Mouse (Mus musculus) forebrain, embryonic 10.5 days (tissue): ENCODE measurements around the gene Fnbp4. TPM values are rescaled to one million over a fixed set of nuclear protein-coding genes. Genes with fewer than 3 reads are reported as not detected.
"Not testable (repeated sequence)": the region's sequence is repeated elsewhere in the genome, so short reads cannot be mapped to it uniquely, and the experiment has no call there.

ENCODE experiments used
- DNase-seq: peaks from one replicate; pipeline ENCODE4 v3.0.0-alpha.2; 2017; ENCODE audit warnings: low spot score; ENCODE audit errors: extremely low spot score
- H3K27ac ChIP-seq: fragments of 300-500 bp; sonication (generic); 2 replicates; pipeline ENCODE4 v1.5.1; 2016; ENCODE audit warnings: mild to moderate bottlenecking
- H3K27me3 ChIP-seq: fragments of 300-500 bp; sonication (generic); 2 replicates; pipeline ENCODE4 v1.6.1; 2016; ENCODE audit warnings: mild to moderate bottlenecking; ENCODE audit not compliant: poor library complexity, severe bottlenecking
- H3K36me3 ChIP-seq: fragments of 300-500 bp; sonication (generic); replicated peaks from 2 replicates; pipeline ENCODE4 v1.6.1; 2016; ENCODE audit warnings: mild to moderate bottlenecking, moderate library complexity
- H3K4me1 ChIP-seq: fragments of 300-500 bp; sonication (generic); 2 replicates; pipeline ENCODE4 v1.6.1; 2016
- H3K4me3 ChIP-seq: fragments of 300-500 bp; sonication (generic); 2 replicates; pipeline ENCODE4 v1.5.1; 2016; ENCODE audit warnings: mild to moderate bottlenecking, moderate library complexity
- H3K9me3 ChIP-seq: fragments of 300-500 bp; sonication (generic); 2 replicates; pipeline ENCODE4 v1.6.1; 2016; ENCODE audit warnings: mild to moderate bottlenecking, moderate library complexity
- WGBS: fragments of 180-500 bp; shearing (Covaris S2); methylation state at CpG from one replicate; pipeline ENCODE4 v1.1.7; 2016; 5-methylcytosine and 5-hydroxymethylcytosine counted together
- polyA plus RNA-seq: library from polyadenylated mRNA; unstranded; fragments of >200 nt; fragmentation: Nextera tagmentation; extraction: Ambion mirVana; gene quantifications from 2 replicates; pipeline ENCODE4 v1.2.1, GENCODE M21; 2016

Gene Fnbp4
- polyA plus RNA-seq, 1 experiment from 2014 or later: 118 TPM

DNA sequence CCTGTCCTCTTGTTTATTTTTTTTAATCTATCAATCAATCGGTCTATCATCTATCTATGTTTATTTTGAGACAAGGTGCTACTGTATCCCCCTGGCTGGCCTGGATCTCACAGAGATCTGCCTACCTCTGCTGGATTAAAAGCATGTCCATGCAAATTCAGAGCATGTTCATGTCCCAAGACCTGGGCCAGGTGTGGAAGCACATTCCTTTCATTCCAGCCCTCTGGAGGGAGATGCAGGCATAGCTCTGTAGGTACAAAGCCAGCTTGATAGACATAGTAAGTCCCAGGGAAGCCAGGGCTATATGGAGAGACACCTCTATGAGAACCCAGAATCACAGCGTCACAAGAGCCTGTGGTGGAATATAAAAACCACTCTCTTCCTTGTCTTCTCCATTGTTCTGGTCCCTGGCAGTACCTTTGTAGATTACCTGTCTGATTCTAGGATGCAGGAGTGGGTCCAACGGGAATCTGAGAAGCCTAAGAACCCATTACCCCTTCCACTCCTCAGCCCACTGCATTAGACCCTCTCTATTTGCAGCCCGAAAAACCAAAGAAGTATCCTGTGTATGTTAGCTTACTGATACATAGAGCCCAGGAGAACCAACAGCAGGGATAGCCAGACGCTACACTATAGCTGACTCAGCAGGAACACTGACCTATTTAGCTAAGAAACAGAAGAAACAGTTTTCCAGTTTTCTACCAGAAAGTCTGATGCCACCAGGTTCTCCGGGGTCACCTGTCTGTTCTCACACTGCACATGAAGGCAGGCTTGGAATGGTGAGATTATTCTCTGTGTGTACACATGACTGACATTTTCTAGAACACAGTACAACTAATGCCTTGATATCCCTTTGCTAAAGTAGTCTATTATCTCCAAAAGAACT, 63.3 kb downstream of the Fnbp4 start:
- Histone ChIP-seq H3K4me1 (no peaks in the 10 kb centered on the region), H3K27me3 (no peaks in the 10 kb centered on the region), H3K4me3 (no peak overlapping the region), H3K36me3 (no peaks in the 10 kb centered on the region), H3K27ac (no peak overlapping the region), H3K9me3 (no peaks in the 10 kb centered on the region)
- DNase-seq: no peak
- WGBS: 81% methylated on average over 6 of the region's 6 CpGs

DNA sequence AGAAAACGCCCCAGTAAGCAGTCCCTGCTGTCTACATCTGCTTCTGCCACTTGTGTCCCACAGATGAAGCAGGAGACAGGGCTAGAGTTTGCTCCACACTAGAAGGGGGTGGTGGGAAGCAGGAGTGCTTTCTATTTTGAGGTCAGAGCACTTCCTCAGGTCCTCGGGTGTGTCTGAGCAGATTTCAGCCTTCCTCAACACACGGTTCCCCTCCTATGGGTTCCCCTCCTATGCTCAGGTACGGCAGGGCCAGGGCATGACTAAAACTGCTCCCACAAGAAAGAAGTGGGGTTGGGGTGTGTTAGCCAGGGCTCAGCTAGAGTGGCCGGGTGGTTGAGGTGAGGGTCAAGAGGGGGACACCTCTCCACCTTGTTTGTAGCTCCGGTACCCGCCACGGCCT, 65.6 kb downstream of the Fnbp4 start:
- 87% methylated on average over 8 of the region's 8 CpGs for WGBS
- H3K4me1 ChIP-seq: no peaks in the 10 kb centered on the region
- H3K9me3 ChIP-seq: no peaks in the 10 kb centered on the region
- no peak overlapping the region for H3K4me3 ChIP-seq
- H3K36me3 ChIP-seq: no peaks in the 10 kb centered on the region
- H3K27me3 ChIP-seq: no peaks in the 10 kb centered on the region
- DNase-seq: no peak
- no peak overlapping the region for H3K27ac ChIP-seq

DNA sequence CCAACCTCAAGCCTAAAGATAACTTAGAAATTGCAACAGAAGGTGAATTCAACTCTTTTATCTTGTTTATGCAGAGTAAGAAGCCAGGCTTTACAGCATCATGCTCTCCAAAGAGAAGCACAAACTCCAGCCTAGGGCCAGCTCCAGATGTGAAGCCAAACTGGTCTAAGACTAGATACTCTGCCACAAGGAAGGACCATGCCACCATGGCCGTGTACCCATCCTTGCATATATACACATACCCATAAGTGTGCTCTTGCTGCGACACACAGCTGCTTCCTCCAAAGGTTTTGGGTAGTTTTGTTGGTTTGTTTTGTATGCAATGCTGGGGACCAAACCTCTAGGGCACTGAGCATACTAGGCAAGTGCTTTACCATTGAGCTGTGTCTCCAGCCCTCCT, 70.1 kb downstream of the Fnbp4 start:
- no peak for DNase-seq
- Histone ChIP-seq H3K4me3 (no peak overlapping the region), H3K36me3 (no peaks in the 10 kb centered on the region), H3K9me3 (no peaks in the 10 kb centered on the region), H3K27ac (no peak overlapping the region), H3K4me1 (no peaks in the 10 kb centered on the region), H3K27me3 (no peaks in the 10 kb centered on the region)
- WGBS: 86% methylated on average over 2 of the region's 2 CpGs

DNA sequence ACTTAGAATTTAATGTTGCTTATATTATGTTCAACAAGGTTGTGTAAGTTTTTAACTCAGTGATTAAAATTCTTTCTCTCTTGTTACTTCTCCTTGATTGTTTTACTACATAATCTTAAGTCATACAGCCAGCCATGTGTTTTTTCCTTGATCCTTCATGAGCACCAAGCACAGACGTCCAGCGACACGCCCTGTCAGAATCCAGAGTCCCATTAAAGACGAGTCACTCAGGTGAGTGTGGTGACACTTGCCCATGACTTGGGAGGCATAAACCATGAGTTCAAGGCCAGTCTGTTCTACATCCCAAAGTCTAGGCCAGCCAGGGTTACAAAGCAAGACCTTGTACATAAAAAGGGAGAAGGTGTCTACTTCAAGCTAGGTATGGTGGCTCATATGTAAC, 71.0 kb downstream of the Fnbp4 start:
- no peak overlapping the region for H3K27ac ChIP-seq
- 90% methylated on average over 4 of the region's 4 CpGs for WGBS

DNA sequence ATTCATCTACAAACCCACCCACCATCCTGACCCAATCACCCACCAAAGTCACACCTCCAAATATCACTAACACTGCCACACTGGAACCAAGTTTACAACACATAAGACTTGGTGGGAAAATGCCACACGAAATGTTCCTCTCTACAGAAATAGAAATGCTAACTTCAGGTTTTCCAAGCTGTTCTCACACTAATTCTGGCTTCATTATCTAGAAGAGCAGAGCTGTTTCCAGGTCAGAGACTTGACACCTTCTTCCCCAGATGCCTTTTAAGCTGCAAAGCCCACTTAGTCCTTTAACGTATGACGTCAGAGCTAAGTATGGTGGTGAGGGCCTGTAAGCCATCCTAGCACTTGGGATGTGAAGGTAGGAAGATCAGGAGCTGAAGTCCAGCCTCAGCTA, 73.5 kb downstream of the Fnbp4 start:
- H3K27me3 ChIP-seq: no peaks in the 10 kb centered on the region
- H3K36me3 ChIP-seq: no peaks in the 10 kb centered on the region
- H3K27ac ChIP-seq: no peak overlapping the region
- H3K4me1 ChIP-seq: no peaks in the 10 kb centered on the region
- WGBS: 95% methylated on average over 3 of the region's 3 CpGs
- no peak overlapping the region for H3K4me3 ChIP-seq
- no peaks in the 10 kb centered on the region for H3K9me3 ChIP-seq
- DNase-seq: no peak

More for the DNA sequence above, 71.0 kb downstream of the Fnbp4 start:
- no peaks in the 10 kb centered on the region for H3K4me1 ChIP-seq
- H3K27me3 ChIP-seq: no peaks in the 10 kb centered on the region
- H3K9me3 ChIP-seq: no peaks in the 10 kb centered on the region
- DNase-seq: no peak
- H3K36me3 ChIP-seq: no peaks in the 10 kb centered on the region
- H3K4me3 ChIP-seq: no peak overlapping the region

DNA sequence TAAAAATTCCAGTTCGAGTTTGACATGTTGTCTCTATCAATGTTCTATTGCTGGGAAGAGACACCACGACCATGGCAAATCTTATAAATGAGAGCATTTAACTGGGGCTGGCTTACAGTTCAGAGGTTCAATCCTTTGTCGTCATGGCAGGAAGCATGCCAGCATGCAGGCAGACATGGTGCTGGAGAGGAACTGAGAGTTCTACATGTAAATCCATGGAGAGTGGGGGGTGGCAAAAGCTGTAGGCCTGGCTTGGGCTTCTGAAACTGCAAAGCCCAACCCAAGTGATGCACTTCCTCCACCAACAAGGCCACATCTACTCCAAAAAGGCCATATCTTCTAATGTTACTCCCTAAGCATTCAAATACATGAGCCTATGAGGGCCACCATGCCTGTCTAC, 75.7 kb downstream of the Fnbp4 start:
- Histone ChIP-seq H3K4me1 (no peaks in the 10 kb centered on the region), H3K9me3 (no peaks in the 10 kb centered on the region), H3K27ac (no peak overlapping the region), H3K36me3 (no peaks in the 10 kb centered on the region), H3K27me3 (no peaks in the 10 kb centered on the region), H3K4me3 (no peak overlapping the region)
- WGBS: 85% methylated on average over 3 of the region's 3 CpGs
- DNase-seq: no peak

DNA sequence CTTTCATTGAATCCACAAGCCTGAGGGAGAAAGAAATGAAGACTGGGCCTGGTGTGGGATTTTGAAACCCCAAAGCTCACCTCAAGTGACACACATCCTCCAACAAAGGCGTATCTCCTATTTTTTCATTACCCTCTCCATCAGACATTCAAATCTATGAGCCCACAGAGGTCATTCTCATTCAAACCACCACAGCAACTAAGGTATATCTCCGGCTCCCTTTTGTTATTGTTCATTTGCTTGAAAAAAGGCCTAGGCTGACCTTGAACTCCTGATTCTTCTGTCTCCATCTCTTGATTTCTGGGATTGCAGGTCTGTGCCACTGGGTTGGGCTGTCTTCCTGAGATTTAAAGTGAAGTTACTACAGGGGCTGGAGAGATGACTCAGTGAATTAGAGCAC, 77.8 kb downstream of the Fnbp4 start:
- no peaks in the 10 kb centered on the region for H3K27me3 ChIP-seq
- 89% methylated on average over 2 of the region's 2 CpGs for WGBS

DNA sequence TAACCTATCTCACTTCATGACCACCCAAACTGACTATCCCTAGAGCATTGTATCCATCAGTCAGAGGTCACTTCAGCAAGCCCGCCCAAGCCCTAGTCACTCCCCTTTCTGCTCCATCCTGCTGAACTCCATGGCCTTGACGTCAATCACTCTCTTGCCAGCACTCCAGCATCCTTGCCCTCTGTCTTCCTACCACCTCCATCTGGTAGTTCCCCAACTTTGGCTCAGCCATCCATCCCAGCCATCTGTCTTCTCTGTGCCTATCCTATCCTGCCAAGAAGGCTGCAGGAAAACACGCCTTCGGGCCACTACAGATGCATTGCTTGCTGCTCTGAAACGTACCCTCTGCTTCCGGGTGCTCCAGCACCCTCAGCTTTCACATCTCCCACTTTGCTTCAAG, 78.6 kb downstream of the Fnbp4 start:
- no peak for DNase-seq
- no peaks in the 10 kb centered on the region for H3K36me3 ChIP-seq
- H3K4me3 ChIP-seq: no peak overlapping the region
- 89% methylated on average over 6 of the region's 6 CpGs for WGBS
- H3K4me1 ChIP-seq: no peaks in the 10 kb centered on the region
- H3K27me3 ChIP-seq: no peaks in the 10 kb centered on the region
- H3K9me3 ChIP-seq: no peaks in the 10 kb centered on the region
- H3K27ac ChIP-seq: no peak overlapping the region

More for the DNA sequence above, 77.8 kb downstream of the Fnbp4 start:
- H3K9me3 ChIP-seq: no peaks in the 10 kb centered on the region
- H3K27ac ChIP-seq: no peak overlapping the region
- H3K36me3 ChIP-seq: no peaks in the 10 kb centered on the region
- H3K4me3 ChIP-seq: no peak overlapping the region
- H3K4me1 ChIP-seq: no peaks in the 10 kb centered on the region
- no peak for DNase-seq

DNA sequence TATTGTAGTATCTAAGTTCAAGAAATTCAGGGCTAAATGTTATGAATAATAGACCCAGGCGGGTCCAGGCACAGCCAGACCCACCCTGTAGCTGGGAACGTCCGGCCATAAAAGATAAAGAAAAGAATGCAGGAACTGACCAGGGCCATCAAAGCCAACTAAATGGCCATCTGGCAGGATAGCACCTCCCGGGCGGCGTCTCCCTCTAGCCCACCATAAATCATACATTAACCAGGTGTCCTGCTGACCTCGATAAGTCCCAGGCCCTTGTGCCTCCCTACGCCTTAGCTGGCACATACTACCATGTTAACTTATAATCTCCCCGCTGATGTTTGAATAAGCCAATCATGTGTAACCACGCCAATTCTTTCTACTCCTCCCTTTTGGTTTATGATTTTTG, 79.4 kb downstream of the Fnbp4 start:
- H3K4me3 ChIP-seq, DNase-seq, H3K9me3 ChIP-seq, H3K27me3 ChIP-seq, H3K4me1 ChIP-seq, H3K27ac ChIP-seq, H3K36me3 ChIP-seq: not testable (repeated sequence)
- WGBS: 93% methylated on average over 10 of the region's 10 CpGs

DNA sequence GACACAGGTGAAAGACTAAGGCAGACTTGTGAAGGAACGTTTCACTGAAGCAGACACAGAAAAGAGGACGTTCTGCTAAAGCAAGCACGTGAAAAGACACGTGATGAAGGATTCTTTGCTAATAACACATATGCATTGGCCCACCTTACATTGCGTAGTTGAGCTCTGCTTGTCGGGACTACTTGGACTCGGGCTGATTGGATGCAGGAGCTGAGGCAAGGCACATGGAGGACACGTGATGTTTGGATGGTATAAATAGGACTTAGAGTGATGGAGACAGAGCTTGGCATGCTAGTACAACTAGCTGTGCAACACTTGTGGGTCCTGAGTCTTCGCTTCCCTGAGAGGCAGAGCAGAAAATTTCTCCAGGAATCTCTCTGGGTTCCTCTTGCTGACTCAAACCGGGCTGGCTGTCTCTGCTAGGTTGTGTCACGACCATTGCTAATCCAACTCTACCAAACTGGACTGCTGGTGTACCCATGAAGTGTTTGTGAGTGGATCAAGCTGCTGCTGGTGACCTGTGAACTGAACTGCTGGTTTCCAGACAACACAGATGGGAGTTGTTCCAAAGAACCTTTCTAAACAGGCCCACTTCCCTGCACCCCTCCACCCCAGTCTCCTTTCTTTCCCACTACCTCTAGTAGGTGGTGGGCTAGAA, 80.5 kb downstream of the Fnbp4 start:
- H3K9me3 ChIP-seq: no peaks in the 10 kb centered on the region
- WGBS: 89% methylated on average over 11 of the region's 11 CpGs
- no peaks in the 10 kb centered on the region for H3K27me3 ChIP-seq
- no peak overlapping the region for H3K4me3 ChIP-seq
- no peaks in the 10 kb centered on the region for H3K36me3 ChIP-seq
- no peak overlapping the region for H3K27ac ChIP-seq
- no peaks in the 10 kb centered on the region for H3K4me1 ChIP-seq
- no peak for DNase-seq

DNA sequence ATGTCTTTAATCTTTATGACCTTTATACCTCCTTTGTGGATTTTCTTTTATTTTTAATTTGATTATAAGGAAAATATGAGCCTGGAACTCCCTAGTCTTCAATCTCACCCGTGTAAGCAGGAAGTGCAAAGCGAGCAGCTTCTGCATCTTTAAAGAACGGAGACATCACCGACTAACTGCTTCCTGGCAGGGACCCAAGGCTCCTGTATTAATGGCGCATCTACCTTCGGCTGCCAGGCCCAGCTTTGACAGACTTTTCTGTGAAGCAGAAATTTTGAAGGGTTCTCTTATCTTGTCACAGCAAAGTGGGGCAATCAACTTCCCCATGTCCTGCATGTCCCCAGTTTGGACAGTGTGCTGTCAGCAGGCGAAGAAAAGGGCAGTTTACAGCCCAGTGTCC, 83.6 kb downstream of the Fnbp4 start:
- no peaks in the 10 kb centered on the region for H3K27me3 ChIP-seq
- H3K4me3 ChIP-seq: no peak overlapping the region
- no peak for DNase-seq
- no peaks in the 10 kb centered on the region for H3K36me3 ChIP-seq
- no peaks in the 10 kb centered on the region for H3K4me1 ChIP-seq
- WGBS: 79% methylated on average over 7 of the region's 7 CpGs
- H3K27ac ChIP-seq: no peak overlapping the region
- no peaks in the 10 kb centered on the region for H3K9me3 ChIP-seq
